Comparison of ENCODE assay signal across 8 mouse cellular contexts in genomic region chr9:64638250-64638649, GRCm38 (mm10).
DNase-seq lines count a peak whose midpoint lies in the region; ATAC-seq lines count a peak whose summit lies in the region.

No protein-coding gene starts in this region.

- no peak for ATAC-seq in embryonic facial prominence, embryonic 15.5 days (ENCODE audit: insufficient number of reproducible peaks, low FRiP score, low TSS enrichment, low read depth)
- peak; percentile 75; the same call in 1 of the 2 replicates for ATAC-seq in megakaryocyte-erythroid progenitor cell, adult 5-6 weeks (replicated peaks; ENCODE audit: low FRiP score, low TSS enrichment, poor library complexity, severe bottlenecking)
- ATAC-seq in frontal cortex, adult (ENCODE audit: low TSS enrichment): no peak

- peak; percentile 25 for DNase-seq in thymus, postnatal 4 days
- DNase-seq in thymus, adult 18-20 months: no peak
- DNase-seq in heart, postnatal 10 days: peak; percentile 24 to 56
- DNase-seq in kidney, postnatal 36 days: peak; percentile 47 to 70
- no peak for DNase-seq in left cerebral cortex, postnatal 25 days (ENCODE audit: low spot score in 2 of 2)

- no peaks in the 10 kb centered on the region for H3K36me3 ChIP-seq in embryonic facial prominence, embryonic 15.5 days

- peak overlapping the region; percentile 27 for H3K4me3 ChIP-seq in embryonic facial prominence, embryonic 15.5 days (replicated peaks)

- H3K9ac ChIP-seq in embryonic facial prominence, embryonic 15.5 days: no peak overlapping the region

- intact Hi-C loops in heart, postnatal 10 days (cut with DNase I): no loop called here
- intact Hi-C loops in left cerebral cortex, postnatal 25 days (cut with DNase I): loop anchor here (2.0 kb wide), 1 partner anchor 291 kb away; no protein-coding TSS in a partner anchor

- H3K4me2 ChIP-seq in embryonic facial prominence, embryonic 15.5 days (replicated peaks): peak overlapping the region; percentile 51

- no peaks in the 10 kb centered on the region for H3K9me3 ChIP-seq in embryonic facial prominence, embryonic 15.5 days (replicated peaks)

- no peak overlapping the region for H3K27ac ChIP-seq in embryonic facial prominence, embryonic 15.5 days (replicated peaks)

- H3K27me3 ChIP-seq in embryonic facial prominence, embryonic 15.5 days: peaks cover 12% of the 10 kb centered on the region

- peaks cover 6% of the 10 kb centered on the region for H3K4me1 ChIP-seq in embryonic facial prominence, embryonic 15.5 days

- under 1% methylated on average over 22 of the region's 22 CpGs for WGBS in embryonic facial prominence, embryonic 15.5 days

Comparison
In these comparisons a context has a peak if more than half of its experiments do, and no peak if none do; other contexts are left out.
1. DNase-seq: peak in thymus, postnatal 4 days (single experiment), heart, postnatal 10 days (2 of 2) and kidney, postnatal 36 days (2 of 2); none in thymus, adult 18-20 months (0 of 2) and left cerebral cortex, postnatal 25 days (0 of 2).